Mouse (Mus musculus) retina, postnatal 1 day (tissue): ENCODE results near the gene Golga5.
A peak's percentile ranks its signal among the peaks of the same experiment; 100 is the strongest.

Source experiments
- DNase-seq: peaks from one replicate; pipeline ENCODE4 v3.0.0-alpha.2; 2012

The Golga5 gene

DNA sequence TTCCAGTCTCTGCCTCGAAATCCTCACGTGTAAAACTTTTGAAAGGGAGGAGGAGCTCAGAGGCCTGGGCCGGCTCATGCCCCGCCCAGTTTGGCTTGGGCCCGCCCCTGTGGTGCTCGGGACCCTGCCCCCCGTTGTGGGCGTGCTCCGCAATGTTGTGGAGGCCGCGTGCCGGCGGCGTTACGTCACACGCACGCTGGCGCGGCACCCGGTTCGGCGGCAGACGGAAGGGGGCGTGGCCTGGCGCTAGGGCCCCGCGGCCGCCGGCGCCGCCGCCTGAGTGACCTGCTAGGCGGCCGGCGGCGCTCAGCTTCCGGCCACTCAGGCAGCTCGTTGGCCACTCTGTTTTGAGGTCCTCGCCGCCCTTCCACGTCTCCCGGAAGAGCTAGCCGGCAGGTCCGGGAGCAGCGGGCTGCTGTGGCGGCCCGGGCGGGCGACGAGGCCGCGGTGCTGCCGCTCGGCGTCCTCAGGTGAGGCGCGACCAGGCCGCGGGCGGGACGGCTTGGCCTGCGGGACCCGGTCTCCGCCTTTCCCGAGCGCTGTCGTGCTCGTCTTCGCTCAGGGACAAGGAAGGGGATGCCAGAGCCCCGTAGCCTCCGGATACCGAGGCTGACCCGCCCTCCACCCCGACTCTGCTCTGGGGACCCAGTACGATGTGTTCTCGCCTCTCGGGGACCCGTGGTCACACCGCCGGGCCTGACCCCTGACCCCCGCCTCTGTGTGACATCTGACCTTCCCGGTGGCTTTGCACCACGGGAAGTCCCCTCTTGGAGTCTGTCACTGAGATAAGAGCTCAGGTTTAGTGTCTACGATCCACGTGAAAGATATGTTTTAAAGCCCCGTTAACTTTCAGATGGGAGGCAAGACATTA lies at the start of gene Golga5:
TSS of gene Golga5 (plus strand) at position 242 of the 871 bp plus-strand sequence.
- peak; percentile 98 for DNase-seq

DNA sequence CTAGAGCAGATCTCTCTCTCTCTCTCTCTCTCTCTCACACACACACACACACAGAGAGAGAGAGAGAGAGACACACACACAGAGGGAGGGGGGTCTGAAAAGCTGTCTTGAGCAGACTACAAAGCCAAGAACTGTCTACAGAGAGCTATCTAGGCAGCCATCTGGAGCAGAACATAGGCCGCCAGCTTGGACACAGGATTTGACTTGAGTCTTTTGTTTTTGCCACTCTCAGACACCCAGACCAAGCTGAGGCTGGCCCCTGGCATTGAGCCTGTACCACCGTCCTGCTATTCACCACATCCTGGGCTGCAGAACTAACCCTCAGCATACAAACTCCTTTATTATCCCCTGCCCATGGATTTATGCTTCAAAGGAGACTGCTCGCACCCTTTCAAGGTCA lies 49.4 kb upstream of the Golga5 start:
- DNase-seq: peak; percentile 84

DNA sequence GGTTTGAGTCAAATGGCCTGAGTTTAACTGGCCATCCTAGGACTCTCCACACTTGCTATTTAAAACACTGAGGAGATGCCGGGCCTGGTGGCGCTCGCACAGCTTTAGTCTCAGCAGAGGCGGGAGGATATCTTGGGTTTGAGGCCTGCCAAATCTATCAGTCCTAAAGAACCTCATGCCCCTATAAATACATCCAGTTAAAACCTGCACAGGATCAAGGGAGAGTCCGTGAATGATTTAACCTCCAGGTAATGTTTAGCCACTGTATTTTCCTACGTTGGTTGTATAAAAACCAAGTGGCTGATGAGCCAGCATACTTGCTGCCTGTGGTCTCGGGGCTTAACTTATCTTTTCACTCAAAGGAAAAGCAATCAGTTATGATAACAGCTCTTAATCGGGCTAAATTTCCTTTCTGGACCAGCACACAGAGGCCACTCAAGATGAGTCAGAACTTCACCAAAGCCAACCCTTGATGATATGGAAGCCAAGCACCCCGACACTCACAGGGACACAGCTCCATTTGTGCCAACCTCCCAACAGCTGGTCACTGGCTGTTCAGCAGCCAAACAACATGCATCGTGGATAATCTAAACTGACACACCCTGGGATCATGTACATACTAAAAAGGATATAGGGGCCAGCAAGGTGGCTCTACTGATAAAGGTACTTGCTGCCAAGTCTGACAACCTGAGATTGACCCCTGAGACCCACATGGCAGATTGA lies 48.6 kb upstream of the Golga5 start:
- peak; percentile 46 for DNase-seq

DNA sequence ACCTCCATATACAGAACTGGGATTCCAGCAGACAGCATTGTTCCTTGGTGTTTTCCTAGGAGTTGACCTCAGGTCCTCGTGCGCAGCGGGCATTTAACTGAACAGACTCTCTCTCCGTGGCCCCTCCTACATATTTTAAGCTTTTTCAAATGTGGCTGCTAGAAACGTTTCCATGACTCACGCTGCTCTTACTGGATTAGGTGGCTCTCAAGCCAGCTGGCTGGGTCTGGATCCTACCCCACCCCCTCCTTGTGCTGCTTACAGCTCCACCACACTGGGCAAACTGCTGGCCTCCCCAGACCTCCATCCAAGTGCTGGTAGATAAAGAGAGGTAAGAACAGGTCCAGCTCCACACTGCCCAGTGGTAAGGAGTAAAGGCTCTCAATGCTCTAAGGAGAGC lies 46.9 kb upstream of the Golga5 start:
- DNase-seq: peak; percentile 80

DNA sequence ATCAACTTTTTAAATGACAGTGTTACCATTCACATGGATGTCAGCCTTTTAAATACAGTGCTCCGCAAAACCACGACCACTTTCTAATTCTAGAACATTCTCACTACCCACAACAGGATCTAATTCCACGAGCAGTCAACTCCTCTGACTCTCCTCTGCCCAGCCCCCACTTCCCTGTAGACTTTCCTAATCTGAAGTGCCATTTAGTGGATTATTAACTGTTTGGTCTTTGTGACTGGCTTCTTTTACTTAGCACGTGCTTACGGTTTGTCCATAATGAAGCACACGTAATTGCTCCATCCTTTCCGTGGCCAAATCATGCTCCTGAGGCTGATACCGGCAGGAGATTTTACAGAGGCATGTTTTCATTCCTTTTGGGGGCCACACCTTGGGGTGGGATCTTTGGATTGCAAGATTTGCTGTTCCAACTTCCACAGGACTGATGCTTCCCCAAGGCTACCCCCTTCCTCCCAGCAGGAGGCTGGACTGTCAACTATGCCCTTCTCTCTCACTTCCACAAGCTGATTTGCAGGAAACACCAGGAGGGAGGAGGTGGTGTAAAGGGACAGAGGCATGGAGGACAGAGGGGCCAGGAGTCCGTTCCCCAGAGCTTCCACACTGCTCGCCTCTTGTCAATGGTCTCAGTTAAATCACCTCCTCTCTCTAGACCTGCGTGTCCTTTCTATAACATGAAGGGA lies 46.2 kb upstream of the Golga5 start:
- no peak for DNase-seq

DNA sequence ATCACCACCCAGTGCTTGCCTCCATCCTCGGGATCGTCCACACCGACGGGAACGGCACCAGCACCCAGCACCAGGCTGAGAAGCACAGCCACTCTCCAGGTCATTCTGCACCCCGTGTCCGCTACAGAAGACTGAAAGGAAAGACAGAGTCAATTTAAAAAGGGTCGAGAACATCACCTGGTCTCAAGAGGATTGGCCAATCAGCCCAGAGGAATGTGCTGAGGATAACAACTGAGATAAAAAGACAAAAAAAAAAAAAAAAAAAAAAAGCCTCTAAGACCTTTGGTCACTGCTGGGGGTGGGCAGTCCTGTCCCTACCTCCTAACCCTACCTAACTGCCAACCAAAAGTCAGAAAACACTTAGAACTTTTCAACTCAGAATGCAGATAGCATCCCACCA lies 45.3 kb upstream of the Golga5 start:
- DNase-seq: no peak

DNA sequence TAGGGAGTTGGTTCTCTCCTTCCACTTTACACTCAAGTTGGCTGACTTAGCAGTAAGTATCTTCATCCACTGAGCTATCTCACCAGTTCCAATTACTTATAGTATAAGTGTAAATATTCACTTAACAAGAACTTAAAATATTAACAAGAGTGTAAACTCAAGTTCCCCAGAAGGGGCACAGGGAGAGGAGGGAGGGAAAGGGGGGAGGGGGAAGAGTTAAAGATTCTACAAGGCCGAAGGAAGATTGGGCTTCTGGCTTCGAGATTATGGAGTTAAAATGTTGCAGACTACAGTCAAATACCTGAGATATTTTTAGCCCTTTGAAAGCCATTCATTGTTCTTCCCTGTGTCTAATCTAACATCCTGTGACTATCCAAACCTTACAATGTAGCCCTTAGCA lies 44.5 kb upstream of the Golga5 start:
- DNase-seq: no peak

DNA sequence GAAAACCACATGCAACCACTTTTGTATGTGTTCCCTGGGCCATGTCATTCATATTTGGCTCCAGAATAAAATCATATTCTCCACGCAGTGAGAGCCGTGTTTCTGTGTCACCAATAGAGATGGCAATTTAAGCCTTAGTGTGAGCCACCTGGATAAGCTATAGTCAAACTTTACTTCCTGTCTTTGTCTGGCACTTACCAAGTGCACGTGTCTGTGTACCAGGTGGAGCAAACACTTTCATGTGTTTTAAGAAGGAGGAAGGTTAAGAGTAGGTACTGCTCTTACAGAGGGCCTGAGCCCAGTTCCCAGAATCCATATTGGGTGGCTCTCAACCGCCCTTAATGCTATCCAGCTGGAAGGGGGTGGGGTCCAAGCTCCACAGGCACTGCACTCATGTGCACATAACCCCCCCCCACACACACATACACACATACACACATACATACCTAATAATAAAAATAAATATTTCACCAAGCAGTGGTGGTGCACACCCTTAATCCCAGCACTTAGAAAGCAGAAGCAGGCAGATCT lies 43.8 kb upstream of the Golga5 start:
- DNase-seq: no peak

DNA sequence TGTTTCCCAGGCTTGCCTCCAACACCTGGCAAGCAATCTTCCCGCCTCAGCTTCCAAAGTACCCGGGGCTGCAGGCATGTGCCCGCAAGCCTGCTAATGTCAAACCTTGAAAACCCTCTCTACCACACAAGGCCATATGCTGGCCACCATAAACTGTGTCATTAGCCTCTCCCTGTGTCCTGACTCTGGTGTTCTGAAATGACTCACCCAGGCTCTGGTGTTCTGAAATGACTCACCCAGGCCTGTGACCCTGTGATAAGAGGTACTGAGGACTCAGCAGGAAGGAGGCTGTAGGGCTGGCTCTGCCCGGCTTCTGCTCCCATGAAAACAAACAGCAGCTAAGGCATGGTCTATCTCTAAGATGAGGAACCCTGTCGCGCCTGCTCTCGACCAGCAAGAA lies 42.6 kb upstream of the Golga5 start:
- no peak for DNase-seq

DNA sequence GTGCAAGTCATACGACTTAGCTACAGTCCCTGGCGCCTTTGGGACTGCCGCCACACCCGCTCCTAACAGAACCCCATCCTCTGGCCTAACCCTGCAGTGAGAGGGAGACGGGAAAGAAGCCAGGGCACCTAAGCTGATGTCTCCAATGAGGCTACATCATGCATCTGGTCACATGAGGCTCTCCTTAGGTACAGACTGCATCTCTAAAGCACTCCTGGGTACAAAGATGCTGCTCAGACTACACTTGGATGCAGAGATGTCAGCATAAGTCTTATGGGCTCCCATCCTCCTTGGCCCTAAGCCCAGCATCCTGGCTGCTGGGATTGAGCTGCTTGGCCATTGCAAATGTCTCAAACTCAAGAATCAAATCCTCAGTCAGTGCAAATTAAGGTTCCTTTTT lies 39.3 kb upstream of the Golga5 start:
- no peak for DNase-seq

DNA sequence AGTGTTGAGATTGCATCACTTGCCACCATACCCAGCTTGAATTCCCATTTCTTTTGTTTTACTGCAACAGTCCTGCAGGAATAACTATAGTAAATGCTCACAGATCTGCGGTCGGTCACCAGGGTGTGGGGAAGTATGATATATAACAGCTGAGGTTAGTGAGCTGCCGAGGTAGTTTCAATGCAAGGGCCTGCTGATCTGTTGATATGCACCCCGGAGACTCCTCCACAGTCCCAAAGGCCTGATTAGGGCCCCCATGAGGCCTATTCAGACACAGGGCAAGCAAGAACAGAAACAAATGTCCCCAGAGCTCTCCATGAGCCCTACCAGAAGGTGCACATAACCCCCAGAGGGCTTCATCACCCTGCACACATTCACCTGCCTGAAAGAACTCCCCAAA lies 38.7 kb upstream of the Golga5 start:
- no peak for DNase-seq

DNA sequence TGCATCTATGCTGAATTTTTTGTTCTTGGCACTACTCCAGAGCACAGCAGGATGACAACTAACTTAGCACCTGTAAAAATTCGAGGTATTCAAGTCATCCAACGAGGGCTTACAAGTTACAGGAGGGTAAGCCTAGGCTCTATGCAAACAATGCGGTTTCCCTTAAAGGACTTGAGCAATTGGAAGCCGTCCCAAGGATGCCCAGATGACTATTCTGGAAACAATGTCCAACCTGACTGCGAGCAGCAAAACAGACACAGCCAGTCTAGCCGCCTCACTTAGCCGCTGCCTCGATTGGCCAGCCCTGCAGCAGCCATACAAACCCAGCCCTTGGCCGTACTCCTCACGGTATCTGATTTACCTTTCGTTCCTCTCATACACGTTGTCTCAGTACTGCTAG lies 36.7 kb upstream of the Golga5 start:
- no peak for DNase-seq

DNA sequence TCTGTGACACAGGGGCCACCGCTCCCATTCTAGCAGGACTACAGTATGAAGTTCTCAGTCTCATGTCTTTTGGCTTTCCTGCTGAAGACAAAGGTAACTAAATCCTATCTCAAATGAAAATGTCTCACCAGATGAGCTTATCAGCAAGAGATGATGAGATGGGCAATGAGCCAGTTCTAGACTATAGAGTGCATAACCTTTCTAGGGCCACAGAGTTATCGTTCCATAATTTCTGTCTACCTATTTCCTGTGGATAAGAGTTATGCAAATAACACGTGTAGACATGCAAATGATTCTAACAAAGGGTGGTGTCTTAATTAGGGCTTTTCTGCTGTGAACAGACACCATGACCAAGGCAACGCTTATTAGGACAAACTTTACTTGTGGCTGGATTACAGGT lies 34.8 kb upstream of the Golga5 start:
- DNase-seq: no peak

DNA sequence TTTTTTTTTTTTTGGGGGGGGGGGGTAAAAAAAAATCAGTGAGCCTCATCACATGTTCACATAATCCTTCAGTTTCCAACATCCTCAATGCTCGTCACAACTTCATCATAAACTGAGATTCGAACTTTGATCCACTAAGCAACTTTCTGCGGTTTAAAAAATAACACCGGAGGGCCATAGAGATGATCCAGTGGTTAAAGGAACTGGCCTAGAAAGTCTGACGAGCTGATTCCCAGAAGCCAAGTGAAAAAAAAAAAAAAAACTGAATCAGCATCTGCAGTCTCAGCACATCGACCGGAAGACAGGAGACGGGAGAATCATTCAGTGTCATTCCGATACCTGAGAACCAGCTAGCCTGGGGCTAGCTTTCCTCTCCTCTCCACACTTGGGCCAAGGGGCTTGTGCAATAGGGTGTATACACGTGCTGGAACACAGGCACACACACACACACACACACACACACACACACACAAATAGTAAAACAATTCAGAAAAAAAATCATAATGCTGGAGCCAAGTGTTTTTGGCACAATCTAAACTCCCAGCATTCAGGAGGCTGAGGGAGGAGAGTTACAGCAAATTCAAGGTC lies 31.9 kb upstream of the Golga5 start:
- no peak for DNase-seq

DNA sequence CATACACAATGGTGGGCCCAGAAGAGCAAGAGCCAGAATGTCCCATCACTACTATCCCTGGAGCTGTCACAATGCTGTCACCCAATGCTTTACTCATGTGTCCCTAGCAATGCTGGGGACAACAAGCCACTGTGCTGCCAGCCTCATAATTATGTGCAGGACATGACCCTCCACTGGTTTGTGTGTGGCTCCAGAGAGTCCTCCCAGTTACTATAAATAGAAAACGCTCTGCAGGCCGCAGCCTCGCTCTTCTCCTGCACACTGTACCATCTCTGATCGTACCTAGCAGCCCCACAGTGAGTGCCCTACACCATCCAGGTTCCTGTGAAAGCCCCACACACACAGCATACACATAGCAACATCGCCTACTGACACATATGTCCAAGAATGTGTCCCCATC lies 31.0 kb upstream of the Golga5 start:
- DNase-seq: peak; percentile 15

DNA sequence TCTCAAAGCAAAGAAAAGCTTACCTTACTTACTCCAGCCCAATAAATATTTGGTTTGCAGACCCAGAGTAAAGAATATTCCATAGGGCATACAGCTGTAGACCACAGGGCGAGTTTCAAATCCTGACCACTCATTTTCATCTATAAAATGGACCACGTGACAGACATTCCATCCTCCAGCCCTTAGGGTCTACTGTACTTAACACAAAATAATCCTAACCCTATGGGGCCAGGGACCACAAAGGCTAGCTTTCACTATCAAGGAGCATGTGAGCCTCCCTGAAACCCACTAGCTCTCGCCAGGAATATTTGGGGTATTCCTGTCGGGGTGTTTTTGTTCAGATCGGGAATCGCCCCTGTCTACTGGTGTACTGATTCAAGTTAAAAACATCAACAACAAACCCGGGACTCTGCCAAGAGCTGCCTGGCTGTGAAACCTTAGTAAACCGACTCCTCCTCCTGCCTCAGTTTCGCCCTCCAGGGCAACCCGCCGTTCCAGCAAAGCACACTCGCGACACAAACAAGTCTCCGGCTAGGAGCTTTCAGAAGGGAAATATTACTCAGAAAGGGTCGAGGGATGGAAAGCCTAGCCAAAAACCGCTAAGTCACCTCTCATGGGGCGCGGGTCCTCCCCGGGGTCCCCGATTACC lies 29.8 kb upstream of the Golga5 start:
- no peak for DNase-seq

DNA sequence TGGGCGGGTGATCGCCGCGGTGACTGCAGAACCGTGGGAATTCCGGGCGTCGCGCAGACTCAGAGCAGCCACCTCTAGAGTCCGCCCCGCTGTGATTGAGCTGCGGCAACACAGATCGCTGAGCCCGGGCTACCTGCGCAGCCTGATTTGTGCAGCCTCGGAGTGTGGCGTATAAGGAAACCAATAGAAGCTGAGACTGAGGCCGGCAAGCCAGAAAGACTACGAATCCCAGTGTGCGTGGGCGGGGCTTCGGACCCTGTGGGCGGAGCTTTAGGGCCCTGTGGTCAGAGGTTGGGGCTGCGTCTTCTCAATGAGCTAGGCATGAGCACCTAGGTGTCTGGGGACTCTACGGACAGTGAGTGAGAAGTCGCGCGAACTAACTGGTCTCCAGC lies 29.3 kb upstream of the Golga5 start, which contains the start of gene Lgmn:
TSS of gene Lgmn (minus strand) at position 182 of the 392 bp plus-strand sequence.
- DNase-seq: peak; percentile 98

DNA sequence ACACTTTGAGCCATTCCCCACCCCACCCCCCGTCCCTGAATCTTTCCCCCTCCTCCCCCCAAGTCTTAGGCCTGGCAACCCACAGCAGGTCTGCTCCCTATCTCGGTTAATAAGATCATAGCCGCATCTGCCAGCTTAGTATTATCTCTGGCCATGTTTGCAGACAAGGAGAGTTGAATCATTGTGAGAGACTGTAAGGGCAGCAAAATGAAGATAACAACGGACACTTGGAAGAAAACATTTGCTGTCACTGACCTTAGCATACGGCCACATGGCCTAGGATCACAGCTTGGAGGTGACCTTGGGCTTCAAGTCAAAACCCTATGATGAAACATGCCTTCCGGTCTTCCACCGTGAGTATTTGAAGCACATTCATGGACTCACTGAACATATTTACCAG lies 28.4 kb upstream of the Golga5 start:
- DNase-seq: peak; percentile 60

DNA sequence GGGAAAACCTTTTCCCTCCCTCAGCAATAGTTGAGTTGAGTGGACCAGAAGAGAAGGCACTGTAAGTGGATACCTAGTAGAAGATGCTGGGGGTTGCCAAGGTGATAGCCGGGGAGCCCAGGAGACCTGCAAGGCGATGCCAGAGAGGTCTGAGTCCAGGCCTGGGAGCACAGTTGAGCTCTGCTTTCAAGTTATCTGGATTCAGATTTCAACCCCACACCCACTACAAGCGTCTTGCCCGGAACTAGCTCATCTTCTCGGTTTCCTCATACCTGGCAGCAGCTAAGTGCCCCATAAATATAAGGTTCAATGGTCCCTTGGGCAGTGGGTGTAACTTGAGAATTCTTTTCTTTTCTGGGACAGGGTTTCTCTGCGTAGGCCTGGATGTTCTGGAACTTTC lies 27.8 kb upstream of the Golga5 start:
- DNase-seq: no peak

DNA sequence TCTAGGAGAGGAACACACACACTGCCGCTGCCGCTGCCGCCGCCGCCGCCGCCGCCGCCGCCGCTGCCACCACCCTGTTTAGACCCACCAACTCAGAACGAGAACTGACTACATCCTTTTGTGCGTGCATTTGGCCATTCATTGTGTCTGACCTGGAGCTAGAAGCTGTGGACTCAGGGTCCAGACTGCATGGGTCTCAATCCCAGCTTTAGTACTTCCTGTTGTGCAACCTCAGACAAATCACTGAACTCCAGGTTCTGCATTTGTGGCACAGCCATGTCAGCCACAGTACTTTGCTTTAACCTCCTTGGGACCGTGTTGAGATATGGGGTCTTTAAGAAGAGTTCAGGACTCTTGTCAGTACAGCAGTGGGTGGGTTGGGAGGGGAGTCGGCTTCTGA lies 26.3 kb upstream of the Golga5 start:
- no peak for DNase-seq

DNA sequence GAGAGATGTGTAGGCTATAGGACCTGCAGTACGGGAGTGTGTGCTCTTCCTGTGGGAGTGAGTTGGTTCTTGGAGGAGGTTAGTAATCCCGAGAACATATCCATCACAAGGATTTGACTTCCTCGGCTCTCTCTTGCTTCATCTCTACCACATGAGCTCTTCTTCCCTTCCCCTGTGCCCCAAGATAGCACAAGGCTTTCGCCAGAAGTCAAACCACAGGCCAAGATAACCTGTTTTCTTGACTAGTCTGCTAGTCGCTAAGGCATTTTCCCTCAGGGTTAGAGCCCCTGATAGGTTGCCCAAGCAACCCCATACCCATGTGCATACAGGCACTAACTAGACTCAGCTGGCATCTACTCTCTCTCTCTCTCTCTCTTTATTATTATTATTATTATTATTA lies 25.3 kb upstream of the Golga5 start:
- DNase-seq: no peak

DNA sequence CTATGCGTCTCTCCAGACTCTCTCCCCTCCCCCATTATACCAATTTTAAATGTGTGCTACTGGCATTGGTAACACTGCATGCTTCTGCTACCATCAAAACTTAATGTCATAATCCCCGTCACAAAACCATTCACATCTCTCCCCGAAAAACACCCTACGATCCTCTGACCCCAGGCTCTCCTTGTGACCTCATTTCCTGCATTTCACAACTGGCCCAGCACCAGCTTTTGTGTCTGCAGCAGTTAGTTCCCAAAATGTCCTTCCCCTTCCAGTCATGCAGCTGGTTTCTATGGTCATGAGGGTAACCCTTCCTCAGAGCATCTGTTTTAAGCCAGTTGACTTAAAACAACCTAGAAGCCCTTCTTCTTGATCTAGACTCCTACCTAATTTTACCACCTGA lies 23.5 kb upstream of the Golga5 start:
- no peak for DNase-seq

DNA sequence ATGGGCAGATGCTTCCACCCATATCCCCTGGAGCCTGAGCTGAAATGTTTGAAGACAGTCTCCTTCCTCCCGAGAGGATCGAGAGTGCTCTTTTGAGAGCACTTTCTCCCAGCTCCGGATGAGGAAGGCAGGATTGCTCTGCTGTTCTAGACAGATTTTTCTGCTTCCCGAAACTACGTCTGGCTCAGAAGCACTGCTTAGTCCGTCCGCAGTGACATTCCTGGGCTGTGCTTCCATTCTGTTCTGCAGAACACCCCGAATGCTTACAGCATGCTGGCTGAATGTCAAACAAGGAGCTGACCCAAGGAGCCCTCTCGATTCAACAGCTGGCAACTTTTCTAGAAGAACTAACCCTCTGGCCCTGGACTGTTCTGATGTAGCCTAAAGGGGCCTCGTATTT lies 18.5 kb upstream of the Golga5 start:
- no peak for DNase-seq
